Mouse (Mus musculus) limb, embryonic 11.5 days (tissue): ENCODE measurements around the gene Dirc2. TPM values are rescaled to one million over a fixed set of nuclear protein-coding genes. Genes with fewer than 3 reads are reported as not detected.

Experiments
- ATAC-seq: fragments of 200-750 bp; cut with Nextera tagmentation; 2 replicates; pipeline ENCODE4 v1.8.0; 2017; ENCODE audit warnings: low read depth; ENCODE audit not compliant: insufficient number of reproducible peaks, low FRiP score, low TSS enrichment
- DNase-seq: peaks from one replicate; pipeline ENCODE4 v3.0.0-alpha.2; 2015; ENCODE audit warnings: low spot score
- H3K27ac ChIP-seq: fragments of 300-500 bp; sonication (generic); replicated peaks from 2 replicates; pipeline ENCODE4 v1.5.1; 2014; ENCODE audit warnings: low read depth, mild to moderate bottlenecking, low read length
- H3K27me3 ChIP-seq: fragments of 300-500 bp; sonication (generic); 2 replicates; pipeline ENCODE4 v1.6.1; 2014; ENCODE audit warnings: mild to moderate bottlenecking, low read length, mixed read lengths; ENCODE audit not compliant: control insufficient read depth, insufficient read depth
- H3K36me3 ChIP-seq: fragments of 300-500 bp; sonication (generic); 2 replicates; pipeline ENCODE4 v1.6.1; 2014; ENCODE audit warnings: mild to moderate bottlenecking, low read length, moderate library complexity, mixed read lengths; ENCODE audit not compliant: control insufficient read depth, insufficient read depth
- H3K4me1 ChIP-seq: fragments of 300-500 bp; sonication (generic); 2 replicates; pipeline ENCODE4 v1.6.1; 2014; ENCODE audit warnings: low read length, mixed read lengths; ENCODE audit not compliant: control insufficient read depth, insufficient read depth
- H3K4me2 ChIP-seq: fragments of 300-500 bp; sonication (generic); 2 replicates; pipeline ENCODE4 v1.6.1; 2014; ENCODE audit warnings: low read depth, mild to moderate bottlenecking, moderate library complexity; ENCODE audit not compliant: severe bottlenecking
- H3K4me3 ChIP-seq: fragments of 300-500 bp; sonication (generic); 2 replicates; pipeline ENCODE4 v1.5.1; 2014; ENCODE audit warnings: low read depth, low read length
- H3K9ac ChIP-seq: fragments of 300-500 bp; sonication (generic); 2 replicates; pipeline ENCODE4 v1.6.1; 2014; ENCODE audit warnings: mild to moderate bottlenecking, low read length
- H3K9me3 ChIP-seq: fragments of 300-500 bp; sonication (generic); 2 replicates; pipeline ENCODE4 v1.6.1; 2016; ENCODE audit warnings: low read length; ENCODE audit not compliant: control insufficient read depth
- WGBS: fragments of 180-500 bp; shearing (Covaris S2); extraction: QIAGEN DNeasy Blood & Tissue Kit; methylation state at CpG from one replicate; pipeline ENCODE4 v1.1.7; 2014; 5-methylcytosine and 5-hydroxymethylcytosine counted together
- polyA plus RNA-seq: library from polyadenylated mRNA; unstranded; fragments of >200 nt; fragmentation: Nextera tagmentation; extraction: Ambion mirVana; gene quantifications from 2 replicates; pipeline ENCODE4 v1.2.1, GENCODE M21; 2014

Gene Dirc2
- polyA plus RNA-seq, 1 experiment from 2014 or later = 13.0 TPM

DNA sequence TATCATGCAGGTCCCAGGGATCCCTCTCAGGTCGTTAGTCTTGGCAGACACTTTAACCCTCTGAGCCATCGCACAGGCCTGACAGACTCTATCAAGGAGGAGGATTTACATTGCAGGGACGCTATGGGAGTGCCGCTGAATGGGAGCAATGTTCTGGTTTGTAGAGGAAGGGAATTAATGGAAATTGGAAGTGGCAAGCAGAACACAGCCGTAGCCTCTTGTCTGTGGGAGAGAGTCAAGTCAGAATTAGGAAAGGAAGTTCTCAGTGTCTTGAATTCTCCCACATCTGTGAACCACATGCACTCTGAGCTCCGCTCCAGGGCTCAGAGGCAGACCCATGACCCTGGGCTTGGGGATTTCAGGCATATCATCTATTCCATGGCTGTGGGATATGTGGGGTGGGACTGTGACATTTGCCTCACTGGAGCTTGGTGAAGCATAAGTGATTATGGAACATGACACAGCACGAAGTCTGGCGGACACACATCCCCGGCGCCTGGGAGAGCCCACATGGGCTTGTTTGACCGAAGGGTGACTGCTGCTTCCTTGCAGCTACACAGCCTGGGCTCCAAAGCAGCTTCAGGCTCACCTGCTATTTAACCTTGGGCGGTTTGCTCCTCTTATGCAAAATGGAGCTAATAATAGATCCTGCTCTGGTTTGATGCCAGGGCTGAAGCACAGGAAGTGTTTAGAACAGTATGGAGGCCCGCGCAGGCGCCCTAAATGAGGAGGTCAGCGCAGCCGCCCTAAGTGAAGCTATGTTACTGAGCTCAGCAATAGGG, 87.6 kb downstream of the Dirc2 start:
- H3K36me3 ChIP-seq = no peaks in the 10 kb centered on the region
- no peaks in the 10 kb centered on the region for H3K27me3 ChIP-seq
- DNase-seq (peak; percentile 33), ATAC-seq (peak; percentile 47; the same call in 1 of the 2 replicates)
- H3K9me3 ChIP-seq = no peaks in the 10 kb centered on the region
- no peak overlapping the region for H3K4me3 ChIP-seq
- 60% methylated on average over 17 of the region's 17 CpGs for WGBS
- no peak overlapping the region for H3K9ac ChIP-seq
- no peak overlapping the region for H3K27ac ChIP-seq
- no peak overlapping the region for H3K4me2 ChIP-seq
- H3K4me1 ChIP-seq = peaks cover 5% of the 10 kb centered on the region; the same call in 1 of the 2 replicates

DNA sequence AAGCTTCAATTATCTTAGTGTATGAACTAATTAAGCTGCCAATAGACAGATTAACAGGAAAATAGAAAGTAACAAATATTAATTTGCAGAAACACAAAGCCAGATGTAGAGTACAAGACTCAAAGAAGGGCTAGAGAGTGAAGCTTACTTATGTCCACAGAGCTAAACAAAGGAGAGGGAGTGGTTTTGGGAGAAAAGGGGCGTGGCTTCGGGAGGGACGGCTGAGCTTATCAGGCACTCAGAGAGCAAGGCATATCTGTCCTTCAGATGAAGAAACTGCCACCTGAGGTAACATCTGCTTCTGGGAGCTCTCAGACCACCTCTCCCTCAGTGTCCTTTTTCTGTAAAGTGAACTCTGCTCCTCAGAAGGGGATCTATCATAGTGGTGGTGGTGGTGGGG, 90.7 kb downstream of the Dirc2 start:
- Histone ChIP-seq H3K9me3 (no peaks in the 10 kb centered on the region), H3K27ac (no peak overlapping the region), H3K27me3 (no peaks in the 10 kb centered on the region), H3K4me3 (no peak overlapping the region), H3K4me1 (peaks cover 5% of the 10 kb centered on the region; the same call in 1 of the 2 replicates), H3K9ac (no peak overlapping the region), H3K36me3 (no peaks in the 10 kb centered on the region), H3K4me2 (no peak overlapping the region)
- DNase-seq (no peak), ATAC-seq (no peak)
- 33% methylated on average over 3 of the region's 3 CpGs for WGBS

DNA sequence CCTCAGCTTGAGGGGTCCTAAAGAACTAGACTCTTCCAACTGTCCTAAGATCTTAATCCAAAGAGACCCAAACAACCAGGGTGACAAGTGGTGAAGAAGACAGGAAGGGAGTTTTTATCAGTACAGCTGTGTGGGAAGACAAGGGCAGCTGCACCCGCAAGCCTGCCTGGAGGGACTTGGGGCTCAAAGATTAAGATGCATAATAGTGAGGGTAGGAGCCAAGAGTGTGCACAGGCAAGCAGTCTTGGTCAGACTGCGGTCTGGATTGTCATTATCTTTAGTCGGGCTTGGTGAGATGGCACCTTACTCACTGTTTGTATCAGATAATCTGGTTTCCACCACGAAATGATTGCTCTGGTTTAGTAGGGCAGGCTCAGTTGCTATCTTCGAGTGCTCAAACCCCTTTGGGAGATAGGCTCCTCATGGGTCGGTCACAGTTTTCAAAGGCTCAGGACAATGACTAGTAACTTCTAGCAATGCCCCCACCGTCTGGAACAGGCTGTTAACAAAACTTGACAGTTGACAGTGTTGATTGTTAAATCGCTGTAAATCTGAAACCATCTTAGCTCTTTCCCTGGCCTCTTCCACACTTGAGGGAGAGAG, 91.5 kb downstream of the Dirc2 start:
- Histone ChIP-seq H3K4me2 (no peak overlapping the region), H3K9me3 (no peaks in the 10 kb centered on the region), H3K4me1 (peaks cover 5% of the 10 kb centered on the region; the same call in 1 of the 2 replicates), H3K36me3 (no peaks in the 10 kb centered on the region), H3K9ac (no peak overlapping the region), H3K4me3 (no peak overlapping the region), H3K27me3 (no peaks in the 10 kb centered on the region), H3K27ac (no peak overlapping the region)
- DNase-seq = no peak
- 79% methylated on average over 8 of the region's 8 CpGs for WGBS
- no peak for ATAC-seq

DNA sequence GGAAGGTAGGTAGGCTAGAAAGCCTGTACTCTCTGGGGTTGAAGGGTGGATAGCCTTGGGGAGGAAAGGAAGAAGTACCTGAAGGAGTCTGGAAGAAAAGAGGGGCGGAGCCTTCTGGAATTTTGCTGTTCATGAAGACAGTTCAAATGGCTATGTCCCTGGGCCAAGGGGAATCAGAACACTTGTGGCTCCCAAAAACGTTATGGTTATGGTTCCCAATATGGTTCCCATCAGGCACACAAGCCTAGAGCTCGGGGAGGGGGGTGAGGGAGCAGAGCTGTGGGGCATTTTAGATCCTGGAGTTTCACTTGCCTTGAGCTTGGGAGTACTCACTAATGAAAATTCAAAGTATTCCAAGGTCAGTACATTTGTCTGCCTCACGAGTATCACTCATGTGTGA, 104.3 kb downstream of the Dirc2 start:
- WGBS = 84% methylated on average over 4 of the region's 4 CpGs
- Histone ChIP-seq H3K36me3 (no peaks in the 10 kb centered on the region), H3K27me3 (peaks cover 20% of the 10 kb centered on the region), H3K9me3 (no peaks in the 10 kb centered on the region), H3K4me2 (no peak overlapping the region), H3K4me1 (0 out of 2 replicates have a peak, but pooled peaks cover 2% of the 10 kb centered on the region), H3K4me3 (no peak overlapping the region), H3K9ac (no peak overlapping the region), H3K27ac (no peak overlapping the region)
- DNase-seq (no peak), ATAC-seq (no peak)

DNA sequence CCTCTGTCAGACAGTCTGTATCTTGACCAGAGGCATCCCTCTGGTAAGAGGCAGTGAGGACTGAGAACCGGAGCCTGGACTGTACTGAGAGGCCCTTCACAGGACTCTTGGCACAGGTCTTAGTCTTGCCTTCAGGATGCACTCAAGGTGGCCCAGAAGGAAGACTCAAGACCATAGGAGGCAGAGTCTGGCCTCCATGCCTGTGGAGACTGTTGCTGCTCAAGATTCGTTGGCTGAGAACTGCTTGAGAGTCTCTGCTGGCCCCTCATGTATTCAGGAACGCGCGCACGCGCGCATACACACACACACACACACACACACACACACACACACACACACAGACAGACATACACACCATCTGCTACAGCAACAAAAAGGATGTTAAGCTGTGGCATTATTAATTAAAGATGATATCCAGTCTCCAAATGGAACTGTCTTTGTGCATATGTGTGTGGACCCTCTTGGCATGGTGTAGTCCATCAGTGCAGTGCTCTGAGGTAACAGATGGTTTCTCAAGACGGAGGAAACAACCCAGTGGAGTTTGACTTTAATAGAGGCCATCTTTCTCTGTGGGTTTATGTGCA, 105.2 kb downstream of the Dirc2 start:
- DNase-seq = no peak
- H3K4me1 ChIP-seq = 0 out of 2 replicates have a peak, but pooled peaks cover 2% of the 10 kb centered on the region
- H3K36me3 ChIP-seq = no peaks in the 10 kb centered on the region
- no peak for ATAC-seq
- H3K9me3 ChIP-seq = no peaks in the 10 kb centered on the region
- no peak overlapping the region for H3K4me2 ChIP-seq
- H3K27ac ChIP-seq = no peak overlapping the region
- 91% methylated on average over 9 of the region's 9 CpGs for WGBS
- no peak overlapping the region for H3K9ac ChIP-seq
- H3K4me3 ChIP-seq = no peak overlapping the region
- H3K27me3 ChIP-seq = peaks cover 29% of the 10 kb centered on the region

DNA sequence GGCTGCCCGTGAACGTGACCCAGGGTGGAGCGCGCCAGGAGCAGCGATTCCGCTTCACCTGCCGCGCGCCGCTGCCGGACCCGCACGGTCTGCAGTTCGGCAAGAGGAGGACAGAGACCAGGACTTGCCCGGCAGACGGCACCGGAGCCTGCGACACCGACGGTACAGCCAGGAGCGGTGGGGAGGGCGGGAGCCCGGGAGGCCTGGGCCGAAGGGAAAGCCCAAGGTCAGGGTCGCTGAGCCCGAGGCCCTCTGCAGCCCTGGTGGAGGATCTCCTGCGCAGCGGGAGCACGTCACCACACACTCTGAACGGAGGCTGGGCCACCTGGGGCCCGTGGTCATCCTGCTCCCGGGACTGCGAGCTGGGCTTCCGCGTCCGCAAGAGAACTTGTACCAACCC, 108.9 kb downstream of the Dirc2 start:
- H3K27me3 ChIP-seq = peaks cover 37% of the 10 kb centered on the region
- H3K4me2 ChIP-seq = peak overlapping the region; percentile 46
- 0 out of 2 replicates have a peak, but pooled peaks cover 2% of the 10 kb centered on the region for H3K4me1 ChIP-seq
- 6% methylated on average over 35 of the region's 36 CpGs for WGBS
- no peaks in the 10 kb centered on the region for H3K36me3 ChIP-seq
- no peak overlapping the region for H3K9ac ChIP-seq
- H3K4me3 ChIP-seq = peak overlapping the region; percentile 32
- peak; percentile 38 for DNase-seq
- H3K9me3 ChIP-seq = no peaks in the 10 kb centered on the region
- H3K27ac ChIP-seq = no peak overlapping the region
- no peak for ATAC-seq

DNA sequence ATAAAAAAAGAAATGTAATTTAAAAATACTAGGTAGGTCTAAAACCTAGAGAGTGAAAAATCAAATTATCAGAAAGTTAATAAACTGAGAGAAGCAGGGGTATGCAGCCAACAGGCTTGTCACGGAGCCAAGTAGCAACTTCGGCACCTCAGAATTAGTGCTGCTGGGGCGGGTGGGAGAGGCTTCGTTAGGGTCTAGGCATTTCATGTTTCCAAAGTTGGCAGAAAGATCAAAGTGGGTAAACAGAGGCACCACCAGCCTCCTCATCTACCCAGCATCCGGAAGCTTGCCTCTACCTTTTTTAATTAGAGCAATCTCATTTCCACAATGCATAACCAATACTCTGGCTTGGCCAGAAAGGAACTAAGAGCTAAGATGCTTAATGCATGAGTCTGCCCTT, 115.2 kb downstream of the Dirc2 start:
- no peaks in the 10 kb centered on the region for H3K36me3 ChIP-seq
- H3K27ac ChIP-seq = no peak overlapping the region
- WGBS = 86% methylated on average over 5 of the region's 5 CpGs
- no peak overlapping the region for H3K4me2 ChIP-seq
- peaks cover 8% of the 10 kb centered on the region for H3K27me3 ChIP-seq
- ATAC-seq (no peak), DNase-seq (no peak)
- no peak overlapping the region for H3K9ac ChIP-seq
- no peak overlapping the region for H3K4me3 ChIP-seq
- H3K4me1 ChIP-seq = no peaks in the 10 kb centered on the region
- H3K9me3 ChIP-seq = no peaks in the 10 kb centered on the region

DNA sequence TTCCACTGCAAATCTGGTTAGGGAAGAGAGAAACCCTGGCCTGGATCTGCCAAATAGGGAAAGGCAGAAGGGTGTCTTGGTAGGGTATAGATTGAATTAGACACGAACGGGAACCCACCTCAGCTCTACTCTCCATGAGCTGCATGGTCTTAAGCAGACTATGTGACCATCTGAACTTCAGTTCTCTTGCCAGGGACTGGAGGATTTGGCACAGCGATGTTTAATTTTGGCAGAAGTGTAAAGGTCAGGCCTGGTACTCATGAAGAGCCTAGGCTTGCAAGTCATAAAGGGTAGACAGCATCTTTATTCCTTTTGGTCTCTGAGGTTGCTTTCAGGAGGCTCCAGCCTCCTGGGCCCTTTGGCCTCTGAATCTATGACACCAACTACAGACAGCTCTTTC, 116.5 kb downstream of the Dirc2 start:
- no peaks in the 10 kb centered on the region for H3K4me1 ChIP-seq
- H3K9ac ChIP-seq = no peak overlapping the region
- H3K4me3 ChIP-seq = no peak overlapping the region
- H3K27ac ChIP-seq = no peak overlapping the region
- H3K9me3 ChIP-seq = no peaks in the 10 kb centered on the region
- H3K36me3 ChIP-seq = no peaks in the 10 kb centered on the region
- no peak for ATAC-seq
- 91% methylated on average over 3 of the region's 3 CpGs for WGBS
- no peaks in the 10 kb centered on the region for H3K27me3 ChIP-seq
- no peak overlapping the region for H3K4me2 ChIP-seq
- no peak for DNase-seq
